Mouse (Mus musculus): ENCODE measurements around the gene Arhgap28. TPM values are rescaled to one million over a fixed set of nuclear protein-coding genes. Genes with fewer than 3 reads are reported as not detected.

Gene Arhgap28
- polyA plus RNA-seq (2017; shearing (Covaris generic)) = under 1 TPM in 1 of 2 experiments, not detected in 1; 0.10 TPM

DNA sequence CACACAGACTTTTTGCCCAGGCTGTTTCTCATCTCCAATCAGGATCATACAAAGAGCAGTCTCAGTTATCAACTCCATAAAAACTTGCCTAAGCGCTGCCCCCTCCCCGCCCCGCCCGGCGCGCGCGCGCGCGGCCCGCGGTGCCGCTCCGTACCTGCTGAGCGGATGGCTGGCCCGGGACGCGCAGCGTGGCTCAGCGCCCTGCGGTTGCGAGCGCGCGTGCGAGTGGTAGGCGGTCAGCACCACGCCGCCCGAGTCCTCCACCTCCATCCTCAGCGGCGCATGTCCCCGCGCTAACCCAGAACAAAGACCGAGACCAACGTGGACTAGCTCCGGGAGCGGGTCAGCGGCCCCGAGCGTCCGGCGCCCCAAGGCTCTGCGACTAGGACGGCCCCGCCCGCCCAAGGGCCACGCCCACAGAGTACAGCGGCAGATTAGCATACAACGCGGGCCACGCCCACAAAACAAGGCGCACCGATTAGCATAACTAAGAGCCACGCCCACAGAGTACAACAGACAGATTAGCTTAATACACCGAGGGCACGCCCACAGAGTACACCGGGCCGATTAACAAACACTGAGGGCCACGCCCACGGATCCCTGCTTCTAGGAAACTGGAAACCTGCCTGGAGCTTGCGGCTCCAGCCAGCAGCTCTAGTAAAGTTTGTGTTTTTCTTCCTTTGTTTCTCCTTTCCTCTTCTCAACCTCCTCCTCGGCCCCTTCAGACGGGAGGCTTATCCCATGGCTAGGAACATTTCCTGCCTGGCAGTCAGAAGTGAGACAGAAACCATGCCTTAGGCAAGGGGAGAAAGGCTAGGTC lies at the start of gene Arhgap28:
TSS of gene Arhgap28 (minus strand) at position 380 of the 820 bp plus-strand sequence.

All from activated CD4-positive, CD25-positive, alpha-beta regulatory T cell (primary cell).